Mouse (Mus musculus): ENCODE data around the gene Larp4. TPM values are rescaled to one million over a fixed set of nuclear protein-coding genes. Genes with fewer than 3 reads are reported as not detected.
"Not testable (repeated sequence)": the region's sequence is repeated elsewhere in the genome, so short reads cannot be mapped to it uniquely, and the experiment has no call there.

Gene Larp4
- polyA plus RNA-seq (2014; fragmentation: Nextera tagmentation; extraction: Ambion mirVana): 29.0 and 32.6 TPM in 2 replicates

DNA sequence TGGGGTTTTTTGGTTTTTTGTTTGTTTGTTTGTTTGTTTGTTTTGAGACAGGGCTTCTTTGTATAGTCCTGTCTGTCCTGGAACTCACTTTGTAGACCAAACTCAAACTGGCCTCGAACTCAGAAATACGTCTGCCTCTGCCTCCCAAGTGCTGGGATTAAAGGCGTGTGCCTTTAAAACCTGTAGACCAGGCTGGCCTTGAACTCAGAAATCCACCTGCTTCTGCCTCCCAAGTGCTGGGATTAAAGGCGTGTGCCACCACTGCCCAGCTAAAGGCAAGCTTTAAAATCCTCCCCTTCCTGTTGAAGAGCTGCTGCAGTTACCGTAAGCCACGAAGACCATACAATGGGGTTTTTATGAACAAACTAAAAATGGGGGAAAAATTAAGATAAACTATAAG is at the start of gene Larp4:
TSS of gene Larp4 (plus strand) at position 301 of the 400 bp plus-strand sequence.
- not testable (repeated sequence) for H3K9me3 ChIP-seq (replicated peaks; ENCODE audit: control insufficient read depth, low read length); DNase-seq (ENCODE audit: low spot score); H3K27me3 ChIP-seq (replicated peaks; ENCODE audit: control insufficient read depth, insufficient read depth, low read length); H3K4me3 ChIP-seq (ENCODE audit: low read depth, low read length); H3K36me3 ChIP-seq (ENCODE audit: control insufficient read depth, insufficient read depth, low read length); H3K9ac ChIP-seq (ENCODE audit: low read length); H3K4me1 ChIP-seq (ENCODE audit: control insufficient read depth, insufficient read depth, low read length); ATAC-seq; H3K4me2 ChIP-seq (ENCODE audit: low read length); H3K27ac ChIP-seq (ENCODE audit: low read depth, low read length)
- WGBS: 81% methylated on average over 6 of the region's 6 CpGs

DNA sequence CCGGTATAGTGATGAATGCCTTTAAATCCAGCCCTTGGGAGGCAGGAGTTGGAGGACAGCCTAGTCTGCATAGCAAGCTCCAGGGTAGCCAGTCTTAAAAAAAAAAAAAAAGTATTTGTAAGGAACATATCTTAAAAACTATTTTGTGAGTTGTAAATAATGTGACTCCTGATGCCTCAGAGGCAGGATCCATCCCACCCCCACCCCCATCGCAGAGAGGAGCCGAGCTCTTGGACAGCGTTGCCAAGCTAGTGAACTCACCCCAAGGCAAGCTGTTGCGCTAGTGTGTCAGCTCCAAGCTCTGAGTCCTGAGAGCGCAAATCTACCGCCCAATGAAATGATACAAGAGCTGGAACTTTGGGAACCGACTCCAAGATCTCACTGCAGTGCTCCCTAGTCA is 38.6 kb upstream of the Larp4 start:
- H3K36me3 ChIP-seq (ENCODE audit: control insufficient read depth, insufficient read depth, low read length): no peaks in the 10 kb centered on the region
- ATAC-seq: no peak
- no peak for DNase-seq (ENCODE audit: low spot score)
- no peaks in the 10 kb centered on the region for H3K27me3 ChIP-seq (replicated peaks; ENCODE audit: control insufficient read depth, insufficient read depth, low read length)
- H3K4me2 ChIP-seq (ENCODE audit: low read length): no peak overlapping the region
- H3K9ac ChIP-seq (ENCODE audit: low read length): no peak overlapping the region
- WGBS: 85% methylated on average over 8 of the region's 8 CpGs
- no peaks in the 10 kb centered on the region for H3K9me3 ChIP-seq (replicated peaks; ENCODE audit: control insufficient read depth, low read length)
- no peak overlapping the region for H3K4me3 ChIP-seq (ENCODE audit: low read depth, low read length)
- H3K27ac ChIP-seq (ENCODE audit: low read depth, low read length): no peak overlapping the region
- no peaks in the 10 kb centered on the region for H3K4me1 ChIP-seq (ENCODE audit: control insufficient read depth, insufficient read depth, low read length)

DNA sequence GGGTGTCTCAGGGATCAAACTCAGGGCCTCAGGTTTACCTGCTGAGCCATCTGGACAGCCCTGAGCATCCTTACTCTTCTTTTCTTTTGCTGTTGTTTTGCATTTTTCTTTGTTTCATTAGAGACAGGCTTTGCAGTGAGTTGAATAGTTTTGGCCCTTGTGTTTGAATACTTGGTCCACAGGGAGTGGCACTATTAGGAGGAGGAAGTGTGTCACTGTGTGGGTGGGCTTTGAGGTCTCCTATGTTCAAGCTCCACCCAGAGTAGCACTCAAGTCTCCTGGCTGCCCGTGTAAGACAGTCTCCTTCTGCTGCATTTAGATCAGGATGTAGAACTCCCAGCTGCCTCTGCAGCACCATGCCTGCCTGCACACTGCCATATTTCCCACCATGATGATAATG is 35.4 kb upstream of the Larp4 start:
- Histone ChIP-seq H3K9ac (ENCODE audit: low read length) (no peak overlapping the region), H3K27ac (ENCODE audit: low read depth, low read length) (no peak overlapping the region), H3K27me3 (replicated peaks; ENCODE audit: control insufficient read depth, insufficient read depth, low read length) (no peaks in the 10 kb centered on the region), H3K4me1 (ENCODE audit: control insufficient read depth, insufficient read depth, low read length) (no peaks in the 10 kb centered on the region), H3K4me2 (ENCODE audit: low read length) (no peak overlapping the region), H3K4me3 (ENCODE audit: low read depth, low read length) (no peak overlapping the region), H3K9me3 (replicated peaks; ENCODE audit: control insufficient read depth, low read length) (no peaks in the 10 kb centered on the region), H3K36me3 (ENCODE audit: control insufficient read depth, insufficient read depth, low read length) (no peaks in the 10 kb centered on the region)
- 42% methylated on average over 1 of the region's 1 CpGs for WGBS
- ATAC-seq (no peak), DNase-seq (ENCODE audit: low spot score) (no peak)

DNA sequence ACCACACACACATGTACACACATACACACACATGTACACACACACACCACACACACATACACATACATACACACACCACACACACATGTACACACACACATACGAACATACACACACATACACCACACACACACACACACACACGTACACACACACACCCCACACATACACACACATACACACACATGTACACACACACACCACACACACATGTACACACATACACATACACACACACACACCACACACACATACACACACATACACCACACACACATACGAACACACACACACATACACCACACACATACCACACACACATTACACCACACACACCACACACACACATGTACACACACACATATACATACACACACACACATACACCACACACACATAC is 33.2 kb upstream of the Larp4 start:
- Histone ChIP-seq H3K4me3 (ENCODE audit: low read depth, low read length) (no peak overlapping the region), H3K27me3 (replicated peaks; ENCODE audit: control insufficient read depth, insufficient read depth, low read length) (no peaks in the 10 kb centered on the region), H3K27ac (ENCODE audit: low read depth, low read length) (no peak overlapping the region), H3K9ac (ENCODE audit: low read length) (no peak overlapping the region), H3K36me3 (ENCODE audit: control insufficient read depth, insufficient read depth, low read length) (no peaks in the 10 kb centered on the region), H3K4me1 (ENCODE audit: control insufficient read depth, insufficient read depth, low read length) (no peaks in the 10 kb centered on the region), H3K9me3 (replicated peaks; ENCODE audit: control insufficient read depth, low read length) (no peaks in the 10 kb centered on the region), H3K4me2 (ENCODE audit: low read length) (no peak overlapping the region)
- DNase-seq (ENCODE audit: low spot score) (no peak), ATAC-seq (no peak)
- WGBS: 95% methylated on average over 3 of the region's 3 CpGs

DNA sequence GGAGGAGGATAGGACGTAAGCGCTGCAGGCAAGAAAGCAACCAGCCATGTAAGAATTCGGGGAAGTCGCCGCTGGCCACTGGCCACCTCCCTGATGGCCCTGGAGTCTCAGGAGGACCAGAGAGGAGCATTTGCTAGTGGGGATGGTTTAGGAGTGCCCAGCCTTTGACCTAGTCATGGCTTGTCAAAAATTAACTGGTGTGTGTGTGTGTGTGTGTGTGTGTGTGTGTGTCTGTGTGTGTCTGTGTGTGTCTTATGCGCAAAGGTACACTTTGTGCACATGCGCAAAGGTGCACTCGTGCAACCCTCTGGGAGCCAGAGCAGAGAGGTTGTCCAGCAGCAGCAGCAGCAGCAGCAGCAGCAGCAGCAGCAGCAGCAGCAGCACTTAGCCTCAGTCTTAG is 32.0 kb upstream of the Larp4 start:
- H3K4me2 ChIP-seq (ENCODE audit: low read length): no peak overlapping the region
- no peak overlapping the region for H3K27ac ChIP-seq (ENCODE audit: low read depth, low read length)
- no peaks in the 10 kb centered on the region for H3K9me3 ChIP-seq (replicated peaks; ENCODE audit: control insufficient read depth, low read length)
- H3K36me3 ChIP-seq (ENCODE audit: control insufficient read depth, insufficient read depth, low read length): no peaks in the 10 kb centered on the region
- no peak for DNase-seq (ENCODE audit: low spot score)
- H3K4me3 ChIP-seq (ENCODE audit: low read depth, low read length): no peak overlapping the region
- H3K27me3 ChIP-seq (replicated peaks; ENCODE audit: control insufficient read depth, insufficient read depth, low read length): no peaks in the 10 kb centered on the region
- H3K9ac ChIP-seq (ENCODE audit: low read length): no peak overlapping the region
- 95% methylated on average over 8 of the region's 8 CpGs for WGBS
- no peaks in the 10 kb centered on the region for H3K4me1 ChIP-seq (ENCODE audit: control insufficient read depth, insufficient read depth, low read length)
- ATAC-seq: no peak

DNA sequence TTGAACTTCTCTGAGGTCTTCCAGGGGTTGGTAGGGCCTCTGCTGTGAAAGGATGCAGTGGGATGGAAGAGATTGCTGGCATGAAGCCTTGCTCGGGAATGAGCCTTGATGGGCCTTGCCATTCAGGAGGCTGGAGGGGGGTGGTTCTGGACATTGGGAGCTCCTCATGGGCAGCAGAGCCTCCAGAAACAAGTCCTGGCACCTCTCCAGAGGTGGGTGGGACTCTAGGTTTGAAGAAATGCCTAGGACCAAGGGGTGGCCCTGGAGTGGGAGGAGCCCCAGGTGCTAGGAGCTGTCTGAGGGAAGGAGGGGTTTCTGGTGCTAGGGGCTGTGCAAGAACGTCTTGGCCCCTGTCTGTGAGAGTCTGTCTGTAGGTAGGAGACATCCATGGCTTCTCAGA is 29.4 kb upstream of the Larp4 start:
- no peak overlapping the region for H3K4me2 ChIP-seq (ENCODE audit: low read length)
- H3K4me1 ChIP-seq (ENCODE audit: control insufficient read depth, insufficient read depth, low read length): no peaks in the 10 kb centered on the region
- no peak for ATAC-seq
- WGBS: 14% methylated on average over 2 of the region's 2 CpGs
- peak; percentile 19 for DNase-seq (ENCODE audit: low spot score)
- H3K9ac ChIP-seq (ENCODE audit: low read length): no peak overlapping the region
- no peak overlapping the region for H3K4me3 ChIP-seq (ENCODE audit: low read depth, low read length)
- no peak overlapping the region for H3K27ac ChIP-seq (ENCODE audit: low read depth, low read length)
- no peaks in the 10 kb centered on the region for H3K9me3 ChIP-seq (replicated peaks; ENCODE audit: control insufficient read depth, low read length)
- no peaks in the 10 kb centered on the region for H3K27me3 ChIP-seq (replicated peaks; ENCODE audit: control insufficient read depth, insufficient read depth, low read length)
- H3K36me3 ChIP-seq (ENCODE audit: control insufficient read depth, insufficient read depth, low read length): no peaks in the 10 kb centered on the region

DNA sequence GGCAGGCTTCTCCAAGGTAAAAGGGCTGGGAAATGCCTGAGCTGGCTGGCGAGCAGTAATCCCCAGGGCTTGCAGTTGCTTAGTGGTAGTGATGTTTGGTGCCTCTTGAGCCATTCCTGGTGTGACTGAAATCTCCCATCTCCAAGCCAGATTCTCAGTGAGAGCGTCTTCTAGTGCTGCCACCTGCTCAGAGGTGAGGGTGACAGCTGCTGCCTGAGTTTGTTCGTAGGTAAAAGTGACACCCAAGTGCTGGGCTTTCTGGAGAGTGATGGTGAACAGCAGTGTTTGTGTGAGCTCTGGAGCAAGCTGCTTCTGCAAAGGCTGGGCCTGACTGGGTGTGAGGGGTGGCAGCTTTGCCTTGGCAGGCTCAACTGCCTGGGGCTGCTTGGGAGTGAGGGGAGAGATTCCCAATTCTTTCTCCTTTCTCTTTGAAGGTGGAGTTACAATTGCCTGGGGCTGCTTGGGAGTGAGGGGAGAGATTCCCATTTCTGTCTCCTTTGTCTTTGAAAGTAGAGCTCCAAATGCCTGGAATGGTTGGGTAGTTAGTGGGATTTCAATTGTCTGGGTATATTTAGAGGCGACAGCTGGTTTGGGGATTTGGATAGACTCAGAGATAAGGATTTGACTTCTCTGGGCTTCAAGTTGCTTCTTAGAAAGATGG is 28.8 kb upstream of the Larp4 start:
- Histone ChIP-seq H3K27ac (ENCODE audit: low read depth, low read length) (no peak overlapping the region), H3K36me3 (ENCODE audit: control insufficient read depth, insufficient read depth, low read length) (no peaks in the 10 kb centered on the region), H3K9me3 (replicated peaks; ENCODE audit: control insufficient read depth, low read length) (no peaks in the 10 kb centered on the region), H3K4me3 (ENCODE audit: low read depth, low read length) (no peak overlapping the region), H3K4me2 (ENCODE audit: low read length) (no peak overlapping the region), H3K27me3 (replicated peaks; ENCODE audit: control insufficient read depth, insufficient read depth, low read length) (no peaks in the 10 kb centered on the region), H3K4me1 (ENCODE audit: control insufficient read depth, insufficient read depth, low read length) (no peaks in the 10 kb centered on the region), H3K9ac (ENCODE audit: low read length) (no peak overlapping the region)
- DNase-seq (ENCODE audit: low spot score) (peak; percentile 3), ATAC-seq (no peak)
- 62% methylated on average over 4 of the region's 4 CpGs for whole genome bisulfite sequencing

DNA sequence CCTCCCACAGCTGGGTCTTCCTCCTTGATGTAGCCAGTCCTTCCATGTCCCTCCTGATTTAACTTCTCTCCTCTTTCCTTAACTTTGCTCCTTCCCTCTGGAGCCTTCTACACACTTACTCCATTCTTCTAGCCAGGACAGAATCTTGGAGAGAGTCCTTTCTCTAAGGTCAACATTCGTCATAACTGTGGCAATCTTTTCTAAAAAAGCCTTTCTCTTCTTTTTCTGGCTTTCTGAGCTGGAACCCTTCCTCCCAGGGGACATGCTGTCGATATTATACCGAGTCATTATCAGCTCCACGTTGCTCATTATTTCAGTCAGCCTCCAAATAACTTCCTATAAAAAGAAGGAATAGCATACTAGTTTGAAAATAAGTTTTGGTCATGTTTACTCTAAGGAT is 14.5 kb upstream of the Larp4 start:
- ATAC-seq: no peak
- no peaks in the 10 kb centered on the region for H3K4me1 ChIP-seq (ENCODE audit: control insufficient read depth, insufficient read depth, low read length)
- H3K27ac ChIP-seq (ENCODE audit: low read depth, low read length): no peak overlapping the region
- no peaks in the 10 kb centered on the region for H3K36me3 ChIP-seq (ENCODE audit: control insufficient read depth, insufficient read depth, low read length)
- no peak overlapping the region for H3K9ac ChIP-seq (ENCODE audit: low read length)
- H3K4me3 ChIP-seq (ENCODE audit: low read depth, low read length): no peak overlapping the region
- no peak for DNase-seq (ENCODE audit: low spot score)
- 86% methylated on average over 4 of the region's 4 CpGs for WGBS
- no peaks in the 10 kb centered on the region for H3K9me3 ChIP-seq (replicated peaks; ENCODE audit: control insufficient read depth, low read length)
- no peak overlapping the region for H3K4me2 ChIP-seq (ENCODE audit: low read length)
- H3K27me3 ChIP-seq (replicated peaks; ENCODE audit: control insufficient read depth, insufficient read depth, low read length): no peaks in the 10 kb centered on the region

DNA sequence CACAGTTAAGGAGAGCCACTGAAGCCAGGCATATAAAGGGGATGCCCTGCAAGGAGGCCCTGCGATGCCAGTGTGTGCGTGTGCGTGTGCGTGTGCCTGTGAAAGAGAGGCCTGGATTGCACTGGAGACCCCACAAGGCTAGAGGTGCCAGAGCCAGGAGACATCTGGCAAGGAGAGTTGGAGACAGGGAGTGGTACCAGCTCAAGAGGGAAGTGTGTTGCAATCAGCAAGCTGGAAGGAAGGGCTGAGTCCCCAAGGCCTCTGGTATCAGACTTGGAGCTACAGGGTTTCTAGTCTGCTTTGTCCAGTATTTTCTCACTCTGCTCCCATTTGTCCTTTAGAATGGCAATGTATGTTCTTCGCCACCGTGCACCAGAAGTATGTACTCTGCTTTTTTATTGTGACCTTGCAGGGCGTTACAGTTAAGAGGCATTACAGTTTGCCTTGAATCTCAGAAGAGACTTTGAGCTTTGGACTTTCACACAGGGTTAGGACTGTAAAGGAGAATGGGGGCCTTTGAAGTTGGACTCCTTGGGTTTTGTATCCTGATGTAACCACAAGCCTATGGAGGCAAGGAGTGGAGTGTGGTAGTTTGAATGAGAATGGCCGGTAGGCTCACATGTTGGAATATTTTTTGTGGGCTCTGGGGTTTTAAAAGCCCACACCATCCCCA is 4.6 kb upstream of the Larp4 start:
- H3K36me3 ChIP-seq (ENCODE audit: control insufficient read depth, insufficient read depth, low read length): no peaks in the 10 kb centered on the region
- no peaks in the 10 kb centered on the region for H3K27me3 ChIP-seq (replicated peaks; ENCODE audit: control insufficient read depth, insufficient read depth, low read length)
- 92% methylated on average over 8 of the region's 8 CpGs for WGBS
- no peak overlapping the region for H3K9ac ChIP-seq (ENCODE audit: low read length)
- ATAC-seq: no peak
- H3K4me1 ChIP-seq (ENCODE audit: control insufficient read depth, insufficient read depth, low read length): no peaks in the 10 kb centered on the region
- H3K27ac ChIP-seq (ENCODE audit: low read depth, low read length): no peak overlapping the region
- H3K9me3 ChIP-seq (replicated peaks; ENCODE audit: control insufficient read depth, low read length): no peaks in the 10 kb centered on the region
- no peak for DNase-seq (ENCODE audit: low spot score)
- no peak overlapping the region for H3K4me3 ChIP-seq (ENCODE audit: low read depth, low read length)
- no peak overlapping the region for H3K4me2 ChIP-seq (ENCODE audit: low read length)

All from forebrain, embryonic 14.5 days (tissue).